16 mouse cellular contexts compared by ENCODE assay signal in genomic region chr1:78187788-78188173, GRCm38 (mm10). TPM values are rescaled to one million over a fixed set of nuclear protein-coding genes. Genes with fewer than 3 reads are reported as not detected.
DNase-seq lines count a peak whose midpoint lies in the region; ATAC-seq lines count a peak whose summit lies in the region.
"Had no signal": no experiment of that assay in that cellular context is flagged by ENCODE, and none has a peak within 500 bp of the region (broad histone marks: within the 10 kb centered on the region; RNA-seq: fewer than 3 reads in every experiment).

No protein-coding gene starts in this region.

- no peak overlapping the region for H3K27ac ChIP-seq in kidney, embryonic 16.5 days (ENCODE audit: low read length)
- H3K27ac ChIP-seq in embryonic facial prominence, embryonic 12.5 days = no peak overlapping the region
- peak overlapping the region; percentile 1; the same call in 1 of the 2 replicates for H3K27ac ChIP-seq in hindbrain, embryonic 14.5 days
- H3K27ac ChIP-seq in neural tube, embryonic 13.5 days (replicated peaks) = no peak overlapping the region
- H3K27ac ChIP-seq: heart, adult 2 months; lung, embryonic 15.5 days had no signal

- 2% methylated on average over 6 of the region's 6 CpGs for WGBS in kidney, embryonic 16.5 days
- 6% methylated on average over 6 of the region's 6 CpGs for WGBS in embryonic facial prominence, embryonic 12.5 days
- 10% methylated on average over 6 of the region's 6 CpGs for WGBS in hindbrain, embryonic 14.5 days
- 2% methylated on average over 6 of the region's 6 CpGs for WGBS in neural tube, embryonic 13.5 days

- H3K9me3 ChIP-seq in kidney, embryonic 16.5 days (ENCODE audit: low read length) = no peaks in the 10 kb centered on the region
- H3K9me3 ChIP-seq in embryonic facial prominence, embryonic 12.5 days = no peaks in the 10 kb centered on the region
- H3K9me3 ChIP-seq in hindbrain, embryonic 14.5 days (ENCODE audit: control insufficient read depth, low read length) = no peaks in the 10 kb centered on the region
- H3K9me3 ChIP-seq in neural tube, embryonic 13.5 days = no peaks in the 10 kb centered on the region
- H3K9me3 ChIP-seq: lung, embryonic 15.5 days had no signal

- no peak for DNase-seq in kidney, postnatal 10 days
- no peak for DNase-seq in hindbrain, embryonic 14.5 days (ENCODE audit: low spot score)
- DNase-seq in retina, postnatal 1 day = no peak
- no peak for DNase-seq in kidney, adult 9 months
- DNase-seq: B cell, adult 2 months; cerebellum, adult 11-12 months; heart, adult 2 months; kidney, postnatal 14 days; spleen, adult 18-20 months; thymus, postnatal 36 days had no signal

- H3K36me3 ChIP-seq in kidney, embryonic 16.5 days (ENCODE audit: insufficient read depth, low read length) = no peaks in the 10 kb centered on the region
- no peaks in the 10 kb centered on the region for H3K36me3 ChIP-seq in embryonic facial prominence, embryonic 12.5 days
- no peaks in the 10 kb centered on the region for H3K36me3 ChIP-seq in hindbrain, embryonic 14.5 days (replicated peaks; ENCODE audit: control insufficient read depth, insufficient read depth)
- H3K36me3 ChIP-seq in neural tube, embryonic 13.5 days = no peaks in the 10 kb centered on the region
- H3K36me3 ChIP-seq: lung, embryonic 15.5 days had no signal

- H3K4me1 ChIP-seq in kidney, embryonic 16.5 days (ENCODE audit: insufficient read depth, low read length) = peaks cover 17% of the 10 kb centered on the region
- 0 out of 2 replicates have a peak, but pooled peaks cover 4% of the 10 kb centered on the region for H3K4me1 ChIP-seq in embryonic facial prominence, embryonic 12.5 days
- H3K4me1 ChIP-seq in hindbrain, embryonic 14.5 days (replicated peaks; ENCODE audit: control insufficient read depth, insufficient read depth, low read length) = no peaks in the 10 kb centered on the region; the same call in 1 of the 2 replicates
- peaks cover 44% of the 10 kb centered on the region for H3K4me1 ChIP-seq in neural tube, embryonic 13.5 days (replicated peaks)

- H3K4me2 ChIP-seq in kidney, embryonic 16.5 days (replicated peaks; ENCODE audit: low read depth, low read length) = no peak overlapping the region
- H3K4me2 ChIP-seq in embryonic facial prominence, embryonic 12.5 days (replicated peaks) = peak overlapping the region; percentile 58
- peak overlapping the region; percentile 71 for H3K4me2 ChIP-seq in hindbrain, embryonic 14.5 days (replicated peaks)
- peak overlapping the region; percentile 74 for H3K4me2 ChIP-seq in neural tube, embryonic 13.5 days
- H3K4me2 ChIP-seq: lung, embryonic 15.5 days had no signal

- H3K9ac ChIP-seq in kidney, embryonic 16.5 days (replicated peaks; ENCODE audit: low read length) = no peak overlapping the region
- H3K9ac ChIP-seq in embryonic facial prominence, embryonic 12.5 days = 0 out of 2 replicates have a peak overlapping the region, but pooled peaks have one; percentile 8
- peak overlapping the region; percentile 25; the same call in 1 of the 2 replicates for H3K9ac ChIP-seq in hindbrain, embryonic 14.5 days
- no peak overlapping the region for H3K9ac ChIP-seq in neural tube, embryonic 13.5 days
- H3K9ac ChIP-seq: lung, embryonic 15.5 days had no signal

- no peak overlapping the region for H3K4me3 ChIP-seq in kidney, embryonic 16.5 days (ENCODE audit: low read length)
- H3K4me3 ChIP-seq in embryonic facial prominence, embryonic 12.5 days = no peak overlapping the region
- H3K4me3 ChIP-seq in hindbrain, embryonic 14.5 days (replicated peaks; ENCODE audit: low read length) = peak overlapping the region; percentile 39; the same call in 1 of the 2 replicates
- H3K4me3 ChIP-seq in neural tube, embryonic 13.5 days = peak overlapping the region; percentile 11
- H3K4me3 ChIP-seq: heart, adult 2 months; lung, embryonic 15.5 days had no signal

- ATAC-seq in kidney, embryonic 16.5 days (ENCODE audit: low FRiP score, low TSS enrichment) = peak; percentile 71; the same call in 1 of the 2 replicates
- ATAC-seq in embryonic facial prominence, embryonic 12.5 days (ENCODE audit: insufficient number of reproducible peaks, insufficient read depth, low FRiP score, low TSS enrichment) = no peak
- no peak for ATAC-seq in hindbrain, embryonic 14.5 days (ENCODE audit: low FRiP score)
- ATAC-seq in neural tube, embryonic 13.5 days (ENCODE audit: low read depth) = no peak
- ATAC-seq: forebrain, embryonic 16.5 days had no signal

- peaks cover 91% of the 10 kb centered on the region for H3K27me3 ChIP-seq in kidney, embryonic 16.5 days (ENCODE audit: insufficient read depth, low read length)
- H3K27me3 ChIP-seq in embryonic facial prominence, embryonic 12.5 days = peaks cover 42% of the 10 kb centered on the region
- H3K27me3 ChIP-seq in hindbrain, embryonic 14.5 days (ENCODE audit: control insufficient read depth, insufficient read depth, low read length) = peaks cover 80% of the 10 kb centered on the region
- peaks cover 81% of the 10 kb centered on the region for H3K27me3 ChIP-seq in neural tube, embryonic 13.5 days

RNA-seq across cellular contexts. Expression of gene Pax3, which starts 9.2 kb away (rescaled TPM):
- polyA plus RNA-seq in kidney, embryonic 16.5 days (2015; fragmentation: Nextera tagmentation; extraction: Ambion mirVana) = 0.05 TPM in 1 of 2 replicates, not detected in the other
- 28.4 and 37.5 TPM in 2 replicates for polyA plus RNA-seq in embryonic facial prominence, embryonic 12.5 days (2016; fragmentation: Nextera tagmentation; extraction: Ambion mirVana)
- 7.9 and 8.2 TPM in 2 replicates for polyA plus RNA-seq in hindbrain, embryonic 14.5 days (2014; fragmentation: Nextera tagmentation; extraction: Ambion mirVana)
- polyA plus RNA-seq in neural tube, embryonic 13.5 days (2015; fragmentation: Nextera tagmentation; extraction: Ambion mirVana) = 12.9 and 17.0 TPM in 2 replicates
- polyA plus RNA-seq: forebrain, embryonic 16.5 days; liver, adult 2 months had no signal

Comparison
In these comparisons a context has a peak if more than half of its experiments do, and no peak if none do; other contexts are left out.
1. H3K4me3 ChIP-seq: peak in hindbrain, embryonic 14.5 days (single experiment) and neural tube, embryonic 13.5 days (single experiment); none in kidney, embryonic 16.5 days (single experiment) and embryonic facial prominence, embryonic 12.5 days (single experiment).
2. H3K9ac ChIP-seq: peak in embryonic facial prominence, embryonic 12.5 days (single experiment) and hindbrain, embryonic 14.5 days (single experiment); none in kidney, embryonic 16.5 days (single experiment) and neural tube, embryonic 13.5 days (single experiment).